Mouse (Mus musculus) CH12.LX (cell line): Measurements from ENCODE around the gene Kpna4. TPM values are rescaled to one million over a fixed set of nuclear protein-coding genes. Genes with fewer than 3 reads are reported as not detected.
"Not testable (repeated sequence)": the region's sequence is repeated elsewhere in the genome, so short reads cannot be mapped to it uniquely, and the experiment has no call there.

ENCODE experiments used
- DNase-seq: peaks from one replicate; pipeline ENCODE4 v3.0.0-alpha.2; 2013; ENCODE audit errors: extremely low read depth
- H3K27ac ChIP-seq: 2 replicates; pipeline ENCODE4 v1.5.1; 2012; ENCODE audit warnings: low read depth, mild to moderate bottlenecking, control low read depth, moderate library complexity; ENCODE audit not compliant: insufficient read depth
- H3K27me3 ChIP-seq: replicated peaks from 2 replicates; pipeline ENCODE3; 2012; ENCODE audit warnings: inconsistent platforms
- H3K36me3 ChIP-seq, 2 experiments: replicated peaks in 1 of 2; 2 replicates each; pipeline versions ENCODE3 to v1.6.1; 2012; ENCODE audit warnings: inconsistent platforms in 1 of 2, low read length in 1 of 2, mild to moderate bottlenecking in 1 of 2, mixed read lengths in 1 of 2, moderate library complexity in 1 of 2; ENCODE audit not compliant: control insufficient read depth in 1 of 2, insufficient read depth in 1 of 2
- H3K4me1 ChIP-seq, 2 experiments: 2 replicates each; pipeline ENCODE4 v1.6.1; 2012; ENCODE audit warnings: inconsistent platforms in 1 of 2, moderate library complexity in 1 of 2; ENCODE audit not compliant: insufficient read depth in 2 of 2, control insufficient read depth in 1 of 2
- H3K4me2 ChIP-seq: 2 replicates; pipeline ENCODE4 v1.6.1; 2012; ENCODE audit warnings: low read depth, mild to moderate bottlenecking, control low read depth; ENCODE audit not compliant: poor library complexity, insufficient read depth, severe bottlenecking
- H3K4me3 ChIP-seq, 3 experiments: fragments of 150-350 bp in 1 of 3; sonication (generic) in 1 of 3; replicated peaks in 1 of 3; 2 replicates each; pipeline versions ENCODE3 to v1.5.1; 2011 to 2012; ENCODE audit warnings: low read depth in 2 of 3, low read length in 2 of 3, mild to moderate bottlenecking in 2 of 3, moderate library complexity in 2 of 3, control low read depth in 1 of 3, improper control_type of control experiment in 1 of 3, inconsistent platforms in 1 of 3, mixed read lengths in 1 of 3; ENCODE audit not compliant: poor library complexity in 1 of 3
- H3K79me2 ChIP-seq: replicated peaks from 2 replicates; pipeline ENCODE4 v1.6.1; 2012; ENCODE audit warnings: mild to moderate bottlenecking, moderate library complexity; ENCODE audit not compliant: control insufficient read depth, poor library complexity, insufficient read depth, severe bottlenecking; ENCODE audit errors: extremely low read depth
- H3K9ac ChIP-seq: 2 replicates; pipeline ENCODE4 v1.6.1; 2012; ENCODE audit warnings: low read depth, mild to moderate bottlenecking, control low read depth, moderate library complexity; ENCODE audit not compliant: insufficient read depth
- H3K9me3 ChIP-seq: replicated peaks from 2 replicates; pipeline ENCODE3; 2012; ENCODE audit warnings: low read length, inconsistent platforms, mixed read lengths
- POLR2A ChIP-seq: IDR thresholded peaks from 2 replicates; pipeline ENCODE4 v1.6.1; 2011; ENCODE audit warnings: low read depth, mild to moderate bottlenecking, improper control_type of control experiment, low read length
- ZNF384 ChIP-seq: IDR thresholded peaks from 2 replicates; pipeline ENCODE4 v1.6.1; 2012; ENCODE audit warnings: low read depth, low read length, improper control_type of control experiment, inconsistent platforms
- dilution Hi-C: fragments of 300-500 bp; cut with MboI; formaldehyde crosslinking; loops from 2 replicates; pipeline ENCODE4 v1.14.3; 2020; ENCODE audit warnings: low sequenced_read_pairs; ENCODE audit not compliant: extremely low pct_unique_long_range_greater_than_20kb, extremely low pct_ligation_motif_present
- in situ Hi-C: fragments of 300-500 bp; cut with MboI; formaldehyde crosslinking; loops from 3 replicates; pipeline ENCODE4 v1.14.3; 2019; ENCODE audit warnings: low sequenced_read_pairs, low pct_ligation_motif_present, low pct_unique_long_range_greater_than_20kb, mixed read lengths
- polyA plus RNA-seq: library from polyadenylated mRNA; unstranded; fragments of >175 nt; gene quantifications from 2 replicates; pipeline ENCODE4 v1.2.1, GENCODE M21; 2012; ENCODE audit warnings: low read depth; ENCODE audit not compliant: insufficient read length
- total RNA-seq, 2 experiments: library from RNA; depleted of rRNA; stranded (reverse); fragments of 300-350 nt in 1 of 2; fragments of >200 nt in 1 of 2; gene quantifications; 2 replicates each; pipeline ENCODE4 v1.2.3; 2012 to 2014

Gene Kpna4
- total and polyA plus RNA-seq, 3 experiments = 16.9 to 54.0 (median 25.7) TPM

DNA sequence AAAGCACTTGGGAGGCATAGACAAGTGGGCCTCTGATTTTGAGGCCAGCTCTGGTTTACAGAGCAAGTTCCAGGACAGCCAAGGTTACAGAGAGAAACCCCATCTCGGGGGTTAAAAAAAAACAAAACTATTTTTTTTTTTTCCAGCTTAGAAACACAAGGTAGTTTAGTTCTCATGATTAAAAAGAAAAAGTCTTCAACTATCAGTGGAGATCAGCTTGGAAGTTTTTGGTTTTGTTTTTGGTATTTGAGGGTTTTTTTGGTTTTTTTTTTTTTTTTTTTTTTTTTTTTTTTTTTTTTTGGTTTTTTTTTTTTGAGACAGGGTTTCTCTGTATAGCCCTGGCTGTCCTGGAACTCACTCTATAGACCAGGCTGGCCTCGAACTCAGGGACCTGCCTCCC is 108.3 kb downstream of the Kpna4 start:
- H3K9ac ChIP-seq, H3K27me3 ChIP-seq, in situ Hi-C loops, DNase-seq, H3K27ac ChIP-seq, H3K9me3 ChIP-seq, dilution Hi-C loops, H3K4me3 ChIP-seq, H3K4me2 ChIP-seq: not testable (repeated sequence)
- Histone ChIP-seq H3K4me1 (peaks cover 4 to 24% of the 10 kb centered on the region in 2 experiments; a peak in 3 of 4 replicates), H3K79me2 (peaks cover 24% of the 10 kb centered on the region), H3K36me3 (peaks cover 31 to 81% of the 10 kb centered on the region in 2 experiments)
- peak; percentile 83 for TF ChIP-seq ZNF384

DNA sequence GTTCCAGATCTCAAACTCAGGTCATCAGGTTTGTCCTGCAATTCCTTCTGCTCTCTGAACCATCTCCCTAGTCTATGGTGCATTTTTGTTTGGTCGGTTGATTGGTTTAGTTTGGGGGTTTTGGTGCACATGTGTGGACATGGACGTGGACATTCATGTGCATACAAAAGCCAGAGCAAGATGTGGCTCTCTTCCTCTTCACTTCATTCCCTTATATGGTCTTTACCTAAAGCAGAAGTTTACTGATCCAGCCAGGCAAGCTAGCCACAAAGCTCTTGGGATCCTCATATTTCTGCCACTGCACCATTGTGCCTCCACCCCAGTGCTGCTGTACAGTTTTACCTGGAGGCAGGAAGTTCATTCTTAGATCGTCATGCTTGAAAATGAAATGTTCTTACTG is 109.7 kb downstream of the Kpna4 start:
- Histone ChIP-seq H3K27ac (peak overlapping the region; percentile 45), H3K9ac (no peak overlapping the region), H3K4me2 (no peak overlapping the region), H3K9me3 (no peaks in the 10 kb centered on the region), H3K36me3 (peaks cover 33 to 81% of the 10 kb centered on the region in 2 experiments), H3K4me3 (no peak overlapping the region), H3K4me1 (peaks cover 4 to 36% of the 10 kb centered on the region in 2 experiments; a peak in 3 of 4 replicates), H3K27me3 (no peaks in the 10 kb centered on the region), H3K79me2 (peaks cover 31% of the 10 kb centered on the region)
- peak; percentile 59 for DNase-seq
- TF ChIP-seq POLR2A (peak; percentile 26; the same call in 1 of the 2 replicates), ZNF384 (no peak)
- dilution Hi-C loops (no loop called here), in situ Hi-C loops (no loop called here)

Other genes starting within 250 kb of the Kpna4 start
- gene Ift80, start 122.5 kb downstream of the Kpna4 start, total RNA-seq (2012; rRNA removed) = 9.6 and 10.8 TPM in 2 replicates
- 13.8 and 15.8 TPM in 2 replicates for gene Ift80, start 122.5 kb downstream of the Kpna4 start, total RNA-seq (2014; rRNA removed)
- 11.5 and 13.3 TPM in 2 replicates for gene Ift80, start 122.5 kb downstream of the Kpna4 start, polyA plus RNA-seq
- 57.2 and 68.8 TPM in 2 replicates for gene Smc4, start 122.4 kb downstream of the Kpna4 start, total RNA-seq (2012; rRNA removed)
- gene Smc4, start 122.4 kb downstream of the Kpna4 start, total RNA-seq (2014; rRNA removed) = 140 and 177 TPM in 2 replicates
- gene Smc4, start 122.4 kb downstream of the Kpna4 start, polyA plus RNA-seq = 105 and 116 TPM in 2 replicates
- gene Trim59, start 82.4 kb downstream of the Kpna4 start, total RNA-seq (2012; rRNA removed) = 7.4 and 8.6 TPM in 2 replicates
- gene Trim59, start 82.4 kb downstream of the Kpna4 start, total RNA-seq (2014; rRNA removed) = 41.4 and 42.9 TPM in 2 replicates
- gene Trim59, start 82.4 kb downstream of the Kpna4 start, polyA plus RNA-seq = 28.5 and 29.1 TPM in 2 replicates
- gene Arl14, start 95.3 kb upstream of the Kpna4 start, total RNA-seq (2012; rRNA removed) = not detected in 2 replicates
- gene Arl14, start 95.3 kb upstream of the Kpna4 start, total RNA-seq (2014; rRNA removed) = not detected in 2 replicates
- gene Arl14, start 95.3 kb upstream of the Kpna4 start, polyA plus RNA-seq = not detected in 2 replicates
- 0.34 and 0.68 TPM in 2 replicates for gene Ppm1l, start 189.7 kb upstream of the Kpna4 start, total RNA-seq (2012; rRNA removed)
- 1.7 TPM in 2 replicates for gene Ppm1l, start 189.7 kb upstream of the Kpna4 start, total RNA-seq (2014; rRNA removed)
- 2.0 and 2.4 TPM in 2 replicates for gene Ppm1l, start 189.7 kb upstream of the Kpna4 start, polyA plus RNA-seq